Mouse (Mus musculus): ENCODE results near the gene Art1. TPM values are rescaled to one million over a fixed set of nuclear protein-coding genes. Genes with fewer than 3 reads are reported as not detected.

Gene Art1
- total and polyA plus RNA-seq, 3 experiments: not detected

GRCm38 (mm10) chr7:102104126-102104525 is 2.6 kb downstream of the Art1 start:
- TF ChIP-seq MAZ (IDR thresholded peaks at IDR 0.05; ENCODE audit: low read depth, low read length) (no peak), GATA1 (IDR thresholded peaks at IDR 0.05; ENCODE audit: low read depth, low read length) (no peak), SMC3 (IDR thresholded peaks at IDR 0.05; ENCODE audit: low read depth, low read length) (no peak), ETS1 (IDR thresholded peaks at IDR 0.05; ENCODE audit: low read depth, low read length) (no peak), NELFE (IDR thresholded peaks at IDR 0.05; ENCODE audit: low read depth, low read length) (no peak)
- H3K4me3 ChIP-seq (ENCODE audit: control insufficient read depth in 1 of 2, insufficient read depth in 1 of 2, low read depth in 2 of 2, low read length in 2 of 2): no peak overlapping the region
- H3K27me3 ChIP-seq (ENCODE audit: control insufficient read depth in 1 of 2, insufficient read depth in 2 of 2, low read length in 2 of 2): no peaks in the 10 kb centered on the region; a peak in 3 of 4 replicates
- no peaks in the 10 kb centered on the region for H3K79me2 ChIP-seq (ENCODE audit: control insufficient read depth, insufficient read depth, low read length, poor library complexity)
- peaks cover 6 to 9% of the 10 kb centered on the region in 2 experiments for H3K4me1 ChIP-seq (ENCODE audit: control insufficient read depth in 1 of 2, insufficient read depth in 2 of 2, low read length in 2 of 2)
- peaks cover 0 to 3% of the 10 kb centered on the region in 2 experiments; a peak in 1 of 4 replicates for H3K36me3 ChIP-seq (ENCODE audit: control insufficient read depth in 1 of 2, insufficient read depth in 2 of 2, low read length in 2 of 2)
- DNase-seq (ENCODE audit: low read depth, low spot score): no peak
- H3K9me3 ChIP-seq (replicated peaks; ENCODE audit: insufficient read depth, low read length): no peaks in the 10 kb centered on the region
- H3K27ac ChIP-seq (ENCODE audit: control insufficient read depth, low read depth, low read length): no peak overlapping the region
- no peak overlapping the region for H3K9ac ChIP-seq (ENCODE audit: control insufficient read depth, low read depth, low read length, poor library complexity, severe bottlenecking)

GRCm38 (mm10) chr7:102106700-102107141 is 5.2 kb downstream of the Art1 start:
- DNase-seq (ENCODE audit: low read depth, low spot score): no peak
- no peaks in the 10 kb centered on the region for H3K79me2 ChIP-seq (ENCODE audit: control insufficient read depth, insufficient read depth, low read length, poor library complexity)
- peaks cover 0 to 3% of the 10 kb centered on the region in 2 experiments; a peak in 1 of 4 replicates for H3K36me3 ChIP-seq (ENCODE audit: control insufficient read depth in 1 of 2, insufficient read depth in 2 of 2, low read length in 2 of 2)
- no peak for TF ChIP-seq ZMIZ1 (IDR thresholded peaks at IDR 0.05; ENCODE audit: low read depth, low read length)
- TF ChIP-seq BHLHE40 (IDR thresholded peaks at IDR 0.05; ENCODE audit: borderline replicate concordance, low read depth, low read length): no peak
- no peak for TF ChIP-seq NRF1 (IDR thresholded peaks at IDR 0.05; ENCODE audit: insufficient read depth, low read depth, low read length, poor library complexity, severe bottlenecking)
- TF ChIP-seq HCFC1 (IDR thresholded peaks at IDR 0.05; ENCODE audit: low read depth, low read length): no peak
- TF ChIP-seq MXI1 (IDR thresholded peaks at IDR 0.05; ENCODE audit: low read depth, low read length): no peak
- no peak for TF ChIP-seq GATA1 (IDR thresholded peaks at IDR 0.05; ENCODE audit: low read depth, low read length)
- H3K9me3 ChIP-seq (replicated peaks; ENCODE audit: insufficient read depth, low read length): no peaks in the 10 kb centered on the region
- no peak overlapping the region for H3K9ac ChIP-seq (ENCODE audit: control insufficient read depth, low read depth, low read length, poor library complexity, severe bottlenecking)
- no peak overlapping the region for H3K4me3 ChIP-seq (ENCODE audit: control insufficient read depth in 1 of 2, insufficient read depth in 1 of 2, low read depth in 2 of 2, low read length in 2 of 2)
- H3K4me1 ChIP-seq (ENCODE audit: control insufficient read depth in 1 of 2, insufficient read depth in 2 of 2, low read length in 2 of 2): peaks cover 6 to 9% of the 10 kb centered on the region in 2 experiments
- H3K27me3 ChIP-seq (ENCODE audit: control insufficient read depth in 1 of 2, insufficient read depth in 2 of 2, low read length in 2 of 2): peaks cover 0 to 2% of the 10 kb centered on the region in 2 experiments; a peak in 3 of 4 replicates
- H3K27ac ChIP-seq (ENCODE audit: control insufficient read depth, low read depth, low read length): no peak overlapping the region

- TF ChIP-seq JUND (IDR thresholded peaks at IDR 0.05; ENCODE audit: low read depth, low read length) (no peak), MXI1 (IDR thresholded peaks at IDR 0.05; ENCODE audit: low read depth, low read length) (no peak), ZC3H11A (IDR thresholded peaks at IDR 0.05; ENCODE audit: low read depth, low read length) (no peak), ZNF384 (IDR thresholded peaks at IDR 0.05; ENCODE audit: low read depth, low read length) (no peak), ZKSCAN1 (IDR thresholded peaks at IDR 0.05; ENCODE audit: low read depth, low read length) (no peak), NELFE (IDR thresholded peaks at IDR 0.05; ENCODE audit: low read depth, low read length) (no peak), POLR2A (IDR thresholded peaks at IDR 0.05; ENCODE audit: control insufficient read depth in 1 of 2, insufficient read depth in 1 of 2, low read depth in 1 of 2, low read length in 2 of 2, poor library complexity in 1 of 2) (no peak), CHD2 (IDR thresholded peaks at IDR 0.05; ENCODE audit: low read length) (no peak), MAX (IDR thresholded peaks at IDR 0.05; ENCODE audit: low read length) (no peak), USF1 (IDR thresholded peaks at IDR 0.05; ENCODE audit: low read depth, low read length) (no peak), KAT2A (conservative IDR thresholded peaks at IDR 0.05; ENCODE audit: low read depth, low read length) (no peak), TCF12 (IDR thresholded peaks at IDR 0.05; ENCODE audit: low read depth, low read length) (no peak), GATA1 (IDR thresholded peaks at IDR 0.05; ENCODE audit: low read depth, low read length) (no peak), ELF1 (IDR thresholded peaks at IDR 0.05; ENCODE audit: low read depth, low read length) (no peak), ETS1 (IDR thresholded peaks at IDR 0.05; ENCODE audit: low read depth, low read length) (no peak), MYC (IDR thresholded peaks at IDR 0.05; ENCODE audit: low read depth, low read length) (no peak), MAZ (IDR thresholded peaks at IDR 0.05; ENCODE audit: low read depth, low read length) (no peak), GABPA (IDR thresholded peaks at IDR 0.05; ENCODE audit: low read depth, low read length) (no peak)
- Histone ChIP-seq H3K4me3 (ENCODE audit: control insufficient read depth in 1 of 2, insufficient read depth in 1 of 2, low read depth in 2 of 2, low read length in 2 of 2) (no peak overlapping the region), H3K36me3 (ENCODE audit: control insufficient read depth in 1 of 2, insufficient read depth in 2 of 2, low read length in 2 of 2) (peaks cover 0 to under 1% of the 10 kb centered on the region in 2 experiments; a peak in 1 of 4 replicates), H3K4me1 (ENCODE audit: control insufficient read depth in 1 of 2, insufficient read depth in 2 of 2, low read length in 2 of 2) (peaks cover 4 to 5% of the 10 kb centered on the region in 2 experiments), H3K27ac (ENCODE audit: control insufficient read depth, low read depth, low read length) (no peak overlapping the region), H3K9ac (ENCODE audit: control insufficient read depth, low read depth, low read length, poor library complexity, severe bottlenecking) (no peak overlapping the region), H3K9me3 (replicated peaks; ENCODE audit: insufficient read depth, low read length) (no peaks in the 10 kb centered on the region), H3K79me2 (ENCODE audit: control insufficient read depth, insufficient read depth, low read length, poor library complexity) (no peaks in the 10 kb centered on the region), H3K27me3 (ENCODE audit: control insufficient read depth in 1 of 2, insufficient read depth in 2 of 2, low read length in 2 of 2) (peaks cover 0 to 2% of the 10 kb centered on the region in 2 experiments; a peak in 3 of 4 replicates)
- no peak for DNase-seq (ENCODE audit: low read depth, low spot score)
Observed at GRCm38 (mm10) chr7:102108206-102108605, 6.7 kb downstream of the Art1 start.

Data from MEL (cell line).